Mouse (Mus musculus) lung, postnatal 25 days (tissue): Measurements from ENCODE around the gene Cox4i2.

Experiments used
- DNase-seq: peaks from one replicate; pipeline ENCODE4 v3.0.0; 2022; ENCODE audit warnings: low spot score

Cox4i2 gene

GRCm38 (mm10) chr2:152734984-152735383 lies 19.0 kb upstream of the Cox4i2 start:
- DNase-seq: peak; percentile 96

GRCm38 (mm10) chr2:152736090-152736601 lies 17.8 kb upstream of the Cox4i2 start, which contains the start of gene Id1:
TSS of gene Id1 (plus strand) at chr2:152736251.
- peak; percentile 95 for DNase-seq

- DNase-seq: no peak
Measured at GRCm38 (mm10) chr2:152736748-152737147, 17.2 kb upstream of the Cox4i2 start.

GRCm38 (mm10) chr2:152737306-152738221 lies 16.4 kb upstream of the Cox4i2 start:
- DNase-seq: peak; percentile 24

- no peak for DNase-seq
Measured at GRCm38 (mm10) chr2:152738341-152738740, 15.6 kb upstream of the Cox4i2 start.

GRCm38 (mm10) chr2:152739031-152739841 lies 14.7 kb upstream of the Cox4i2 start:
- peak; percentile 78 for DNase-seq

- peak; percentile 70 for DNase-seq
Measured at GRCm38 (mm10) chr2:152739842-152740260, 14.1 kb upstream of the Cox4i2 start.

- DNase-seq: no peak
Measured at GRCm38 (mm10) chr2:152740490-152740889, 13.5 kb upstream of the Cox4i2 start.

GRCm38 (mm10) chr2:152741153-152742041 lies 12.6 kb upstream of the Cox4i2 start:
- peak; percentile 92 for DNase-seq

GRCm38 (mm10) chr2:152742435-152742834 lies 11.5 kb upstream of the Cox4i2 start:
- DNase-seq: peak; percentile 74

- DNase-seq: no peak
Measured at GRCm38 (mm10) chr2:152756474-152757393, 2.8 kb downstream of the Cox4i2 start.

- no peak for DNase-seq
Measured at GRCm38 (mm10) chr2:152757478-152757877, 3.5 kb downstream of the Cox4i2 start.

GRCm38 (mm10) chr2:152758351-152758750 lies 4.4 kb downstream of the Cox4i2 start:
- DNase-seq: no peak

- DNase-seq: no peak
Measured at GRCm38 (mm10) chr2:152763310-152763709, 9.3 kb downstream of the Cox4i2 start.

GRCm38 (mm10) chr2:152764172-152765044 lies 10.4 kb downstream of the Cox4i2 start:
- DNase-seq: peak; percentile 41

- peak; percentile 65 for DNase-seq
Measured at GRCm38 (mm10) chr2:152765045-152765674, 11.2 kb downstream of the Cox4i2 start.

GRCm38 (mm10) chr2:152766387-152767123 lies 12.6 kb downstream of the Cox4i2 start:
- DNase-seq: peak; percentile 93

- DNase-seq: peak; percentile 81
Measured at GRCm38 (mm10) chr2:152767618-152768271, 13.8 kb downstream of the Cox4i2 start.
